Mouse (Mus musculus) spleen, adult 12 weeks (tissue): ENCODE measurements around the gene Npm1.

Experiments
- DNase-seq: peaks from one replicate; pipeline ENCODE4 v3.0.0; 2022; ENCODE audit warnings: low spot score

Npm1 gene

GRCm38 (mm10) chr11:33145201-33146142 is 17.5 kb downstream of the Npm1 start:
- DNase-seq: no peak

- DNase-seq: no peak
These were observed 19.1 kb downstream of the Npm1 start for GRCm38 (mm10) chr11:33143906-33144305.

- DNase-seq: no peak
These were observed 20.2 kb downstream of the Npm1 start for GRCm38 (mm10) chr11:33142801-33143200.

- no peak for DNase-seq
These were observed 22.9 kb downstream of the Npm1 start for GRCm38 (mm10) chr11:33140111-33140460.

GRCm38 (mm10) chr11:33139458-33140110 is 23.4 kb downstream of the Npm1 start:
- DNase-seq: no peak

- no peak for DNase-seq
These were observed 24.3 kb downstream of the Npm1 start for GRCm38 (mm10) chr11:33138686-33139085.

- DNase-seq: no peak
These were observed 28.5 kb downstream of the Npm1 start for GRCm38 (mm10) chr11:33134391-33134986.

- no peak for DNase-seq
These were observed 30.2 kb downstream of the Npm1 start for GRCm38 (mm10) chr11:33132619-33133338.

GRCm38 (mm10) chr11:33127058-33127457 is 35.9 kb downstream of the Npm1 start:
- DNase-seq: no peak

- no peak for DNase-seq
These were observed 40.3 kb downstream of the Npm1 start for GRCm38 (mm10) chr11:33122575-33123268.

- DNase-seq: no peak
These were observed 43.5 kb downstream of the Npm1 start for GRCm38 (mm10) chr11:33119556-33119955.

GRCm38 (mm10) chr11:33119116-33119515 is 43.9 kb downstream of the Npm1 start:
- DNase-seq: no peak

GRCm38 (mm10) chr11:33118480-33118879 is 44.5 kb downstream of the Npm1 start:
- no peak for DNase-seq

- DNase-seq: no peak
These were observed 47.2 kb downstream of the Npm1 start for GRCm38 (mm10) chr11:33115796-33116195.

- no peak for DNase-seq
These were observed 50.6 kb downstream of the Npm1 start for GRCm38 (mm10) chr11:33112407-33112806.

- DNase-seq: no peak
These were observed 52.9 kb downstream of the Npm1 start for GRCm38 (mm10) chr11:33110111-33110510.

GRCm38 (mm10) chr11:33107540-33107939 is 55.5 kb downstream of the Npm1 start:
- no peak for DNase-seq

GRCm38 (mm10) chr11:33104911-33105316 is 58.1 kb downstream of the Npm1 start:
- DNase-seq: no peak

GRCm38 (mm10) chr11:33103291-33103943 is 59.6 kb downstream of the Npm1 start:
- DNase-seq: no peak
